In genomic region chr6:113469021-113469420, GRCm38 (mm10) we compare ENCODE assay signal across 8 mouse cellular contexts. TPM values are rescaled to one million over a fixed set of nuclear protein-coding genes. Genes with fewer than 3 reads are reported as not detected.
DNase-seq lines count a peak whose midpoint lies in the region; ATAC-seq and TF ChIP-seq lines count a peak whose summit lies in the region.

No protein-coding gene starts in this region.

- 12% methylated on average over 9 of the region's 9 CpGs for WGBS in intestine, embryonic 16.5 days
- WGBS in midbrain, postnatal 0 days = 12% methylated on average over 9 of the region's 9 CpGs

- no peaks in the 10 kb centered on the region for H3K9me3 ChIP-seq in intestine, embryonic 16.5 days (ENCODE audit: control insufficient read depth, low read length)
- H3K9me3 ChIP-seq in midbrain, postnatal 0 days (ENCODE audit: low read length) = no peaks in the 10 kb centered on the region

- intact Hi-C loops in gastrocnemius, postnatal 36 days (cut with DNase I) = loop anchor here (2.0 to 10.0 kb wide), 2 partner anchors 28 to 294 kb away; no protein-coding TSS in a partner anchor

- no peak for TF ChIP-seq POLR2A in cortical plate, adult 2 months (IDR thresholded peaks at IDR 0.05; ENCODE audit: extremely low read depth, insufficient read depth, low read length)

- H3K4me3 ChIP-seq in cortical plate, adult 2 months (ENCODE audit: insufficient read depth, low read length) = peak overlapping the region; percentile 28
- peak overlapping the region; percentile 51 for H3K4me3 ChIP-seq in intestine, embryonic 16.5 days (ENCODE audit: low read length)
- peak overlapping the region; percentile 35 for H3K4me3 ChIP-seq in midbrain, postnatal 0 days (ENCODE audit: low read depth, low read length)

- H3K36me3 ChIP-seq in intestine, embryonic 16.5 days (ENCODE audit: control insufficient read depth, insufficient read depth, low read length) = no peaks in the 10 kb centered on the region
- no peaks in the 10 kb centered on the region for H3K36me3 ChIP-seq in midbrain, postnatal 0 days (ENCODE audit: insufficient read depth, low read length)

- H3K9ac ChIP-seq in intestine, embryonic 16.5 days (ENCODE audit: low read depth, low read length) = peak overlapping the region; percentile 70
- peak overlapping the region; percentile 30; the same call in 1 of the 2 replicates for H3K9ac ChIP-seq in midbrain, postnatal 0 days (replicated peaks; ENCODE audit: low read length, poor library complexity, severe bottlenecking)

- DNase-seq in 3T3-L1 (ENCODE audit: low read depth, low spot score) (peak; percentile 88), ZHBTc4 (ENCODE audit: low read depth, low spot score) (peak; percentile 90), liver (peak; percentile 64)
- DNase-seq in gastrocnemius, postnatal 36 days = peak; percentile 55 to 63
- DNase-seq in midbrain, postnatal 0 days (ENCODE audit: low spot score) = peak; percentile 80
- DNase-seq in spleen, postnatal 14 days (ENCODE audit: low spot score in 2 of 2) = peak; percentile 32 to 66

- no peaks in the 10 kb centered on the region for H3K27me3 ChIP-seq in intestine, embryonic 16.5 days (replicated peaks; ENCODE audit: control insufficient read depth, insufficient read depth, low read length)
- peaks cover 13% of the 10 kb centered on the region for H3K27me3 ChIP-seq in midbrain, postnatal 0 days (ENCODE audit: insufficient read depth, low read length)

- no peaks in the 10 kb centered on the region for H3K4me1 ChIP-seq in cortical plate, adult 2 months (ENCODE audit: control insufficient read depth, insufficient read depth, low read length)
- peaks cover 31% of the 10 kb centered on the region for H3K4me1 ChIP-seq in intestine, embryonic 16.5 days (ENCODE audit: control insufficient read depth, insufficient read depth, low read length)
- no peaks in the 10 kb centered on the region for H3K4me1 ChIP-seq in midbrain, postnatal 0 days (ENCODE audit: insufficient read depth, low read length)

- peak overlapping the region; percentile 87 for H3K4me2 ChIP-seq in intestine, embryonic 16.5 days (ENCODE audit: low read depth, low read length)
- H3K4me2 ChIP-seq in midbrain, postnatal 0 days (ENCODE audit: low read depth, low read length, poor library complexity, severe bottlenecking) = peak overlapping the region; percentile 55

- ATAC-seq in intestine, embryonic 16.5 days = peak; percentile 59
- ATAC-seq in midbrain, postnatal 0 days (ENCODE audit: low FRiP score) = peak; percentile 50; the same call in 1 of the 2 replicates

- peak; percentile 78 for TF ChIP-seq CTCF in cortical plate, adult 2 months (IDR thresholded peaks at IDR 0.05; ENCODE audit: extremely low read depth, insufficient read depth, low read length)
- TF ChIP-seq CTCF in midbrain, postnatal 0 days (IDR thresholded peaks at IDR 0.05) = peak; percentile 75

- no peak overlapping the region for H3K27ac ChIP-seq in cortical plate, adult 2 months (ENCODE audit: insufficient read depth, low read length)
- H3K27ac ChIP-seq in intestine, embryonic 16.5 days (ENCODE audit: low read length) = no peak overlapping the region
- no peak overlapping the region for H3K27ac ChIP-seq in midbrain, postnatal 0 days (ENCODE audit: low read depth, low read length)

RNA-seq across cellular contexts. Expression of gene Il17rc, which starts 2.2 kb away (rescaled TPM):
- polyA plus RNA-seq in cortical plate, adult 2 months (2012; rRNA removed) = 6.9 and 7.3 TPM in 2 replicates
- 1 to 10 TPM; 3.8 to 5.1 TPM for total RNA-seq in gastrocnemius, postnatal 36 days (2021)
- polyA plus RNA-seq in intestine, embryonic 16.5 days (2015; fragmentation: Nextera tagmentation; extraction: Ambion mirVana) = 34.6 and 38.0 TPM in 2 replicates
- total RNA-seq in midbrain, postnatal 0 days (2014; rRNA removed) = 4.7 and 11.6 TPM in 2 replicates
- 4.1 and 4.2 TPM in 2 replicates for polyA plus RNA-seq in midbrain, postnatal 0 days (2015; fragmentation: Nextera tagmentation; extraction: Ambion mirVana)

RNA-seq across cellular contexts. Expression of gene Il17re, which starts 10.7 kb away (rescaled TPM):
- 0.42 and 0.75 TPM in 2 replicates for polyA plus RNA-seq in cortical plate, adult 2 months (2012; rRNA removed)
- under 1 TPM; 0.13 to 0.15 TPM for total RNA-seq in gastrocnemius, postnatal 36 days (2021)
- polyA plus RNA-seq in intestine, embryonic 16.5 days (2015; fragmentation: Nextera tagmentation; extraction: Ambion mirVana) = 7.7 and 9.5 TPM in 2 replicates
- 0.49 TPM in 1 of 2 replicates, not detected in the other for total RNA-seq in midbrain, postnatal 0 days (2014; rRNA removed)
- polyA plus RNA-seq in midbrain, postnatal 0 days (2015; fragmentation: Nextera tagmentation; extraction: Ambion mirVana) = 0.48 and 0.77 TPM in 2 replicates

RNA-seq across cellular contexts. Expression of gene Creld1, which starts 14.1 kb away (rescaled TPM):
- 60.2 and 62.8 TPM in 2 replicates for polyA plus RNA-seq in cortical plate, adult 2 months (2012; rRNA removed)
- total RNA-seq in gastrocnemius, postnatal 36 days (2021) = 10 to 100 TPM; 39.1 to 49.8 TPM
- polyA plus RNA-seq in intestine, embryonic 16.5 days (2015; fragmentation: Nextera tagmentation; extraction: Ambion mirVana) = 20.6 and 22.9 TPM in 2 replicates
- total RNA-seq in midbrain, postnatal 0 days (2014; rRNA removed) = 39.4 and 43.0 TPM in 2 replicates
- polyA plus RNA-seq in midbrain, postnatal 0 days (2015; fragmentation: Nextera tagmentation; extraction: Ambion mirVana) = 56.6 and 60.4 TPM in 2 replicates

RNA-seq across cellular contexts. Expression of gene Jagn1, which starts 26.7 kb away (rescaled TPM):
- polyA plus RNA-seq in cortical plate, adult 2 months (2012; rRNA removed) = 51.8 and 54.0 TPM in 2 replicates
- 10 to 100 TPM; 24.8 to 27.9 TPM for total RNA-seq in gastrocnemius, postnatal 36 days (2021)
- 82.6 and 89.7 TPM in 2 replicates for polyA plus RNA-seq in intestine, embryonic 16.5 days (2015; fragmentation: Nextera tagmentation; extraction: Ambion mirVana)
- 43.6 and 48.6 TPM in 2 replicates for total RNA-seq in midbrain, postnatal 0 days (2014; rRNA removed)
- 80.4 and 85.4 TPM in 2 replicates for polyA plus RNA-seq in midbrain, postnatal 0 days (2015; fragmentation: Nextera tagmentation; extraction: Ambion mirVana)

RNA-seq across cellular contexts. Expression of gene Prrt3, which starts 32.7 kb away (rescaled TPM):
- polyA plus RNA-seq in cortical plate, adult 2 months (2012; rRNA removed) = 46.2 and 46.3 TPM in 2 replicates
- total RNA-seq in gastrocnemius, postnatal 36 days (2021) = not detected
- polyA plus RNA-seq in intestine, embryonic 16.5 days (2015; fragmentation: Nextera tagmentation; extraction: Ambion mirVana) = 0.22 and 0.42 TPM in 2 replicates
- 29.4 and 39.3 TPM in 2 replicates for total RNA-seq in midbrain, postnatal 0 days (2014; rRNA removed)
- polyA plus RNA-seq in midbrain, postnatal 0 days (2015; fragmentation: Nextera tagmentation; extraction: Ambion mirVana) = 18.4 and 20.7 TPM in 2 replicates
